Mouse (Mus musculus) bone marrow, adult 2 months (tissue): ENCODE data around the gene Ccdc106. TPM values are rescaled to one million over a fixed set of nuclear protein-coding genes. Genes with fewer than 3 reads are reported as not detected.
"Not testable (repeated sequence)": the region's sequence is repeated elsewhere in the genome, so short reads cannot be mapped to it uniquely, and the experiment has no call there.

Experiments used
- H3K27ac ChIP-seq: fragments of 200-500 bp; 2 replicates; pipeline ENCODE4 v1.5.1; 2012; ENCODE audit warnings: low read depth, mild to moderate bottlenecking, control low read depth, inconsistent platforms, low read length; ENCODE audit not compliant: control insufficient read depth, poor library complexity, insufficient read depth
- H3K4me1 ChIP-seq: fragments of 200-500 bp; 2 replicates; pipeline ENCODE4 v1.6.1; 2011; ENCODE audit warnings: low read length; ENCODE audit not compliant: control insufficient read depth, insufficient read depth
- H3K4me3 ChIP-seq: fragments of 200-500 bp; replicated peaks from 2 replicates; pipeline ENCODE3; 2011; ENCODE audit warnings: mild to moderate bottlenecking, low read depth, low read length, control low read depth; ENCODE audit not compliant: control insufficient read depth
- CTCF ChIP-seq: fragments of 200-500 bp; IDR thresholded peaks from 2 replicates; pipeline ENCODE4 v1.5.1; 2011; ENCODE audit warnings: low read length, control low read depth; ENCODE audit not compliant: control insufficient read depth, insufficient read depth
- POLR2A ChIP-seq: fragments of 200-500 bp; IDR thresholded peaks from 2 replicates; pipeline ENCODE4 v1.6.1; 2011; ENCODE audit warnings: low read depth, mild to moderate bottlenecking, control low read depth, low read length, borderline replicate concordance; ENCODE audit not compliant: control insufficient read depth
- WGBS: fragments of 180-500 bp; shearing (Covaris S2); methylation state at CpG from one replicate; pipeline ENCODE4 v1.1.7; 2018; 5-methylcytosine and 5-hydroxymethylcytosine counted together
- polyA plus RNA-seq: library from polyadenylated mRNA; stranded (reverse); fragments of >200 nt; gene quantifications from 2 replicates; pipeline ENCODE4 v1.2.4, GENCODE M21; 2011; ENCODE audit warnings: low replicate concordance; ENCODE audit not compliant: missing spikeins, insufficient read depth, insufficient read length

The Ccdc106 gene
- polyA plus RNA-seq, 1 experiment = not detected

GRCm38 (mm10) chr7:4993999-4994788 is 26.2 kb upstream of the Ccdc106 start:
- no peaks in the 10 kb centered on the region; the same call in 1 of the 2 replicates for H3K4me1 ChIP-seq
- no peak overlapping the region; the same call in 1 of the 2 replicates for H3K27ac ChIP-seq
- no peak for TF ChIP-seq CTCF
- TF ChIP-seq POLR2A = no peak
- 88% methylated on average over 59 of the region's 59 CpGs for WGBS
- no peak overlapping the region for H3K4me3 ChIP-seq

- H3K4me1 ChIP-seq = no peaks in the 10 kb centered on the region; the same call in 1 of the 2 replicates
- 8% methylated on average over 19 of the region's 19 CpGs for WGBS
- no peak for TF ChIP-seq POLR2A
- no peak for TF ChIP-seq CTCF
Measured at GRCm38 (mm10) chr7:4995268-4996002, 24.9 kb upstream of the Ccdc106 start.

GRCm38 (mm10) chr7:4996003-4996895 is 24.1 kb upstream of the Ccdc106 start, which contains the start of gene Zfp579:
Gene Zfp579 (minus strand): TSS chr7:4996158.
- no peaks in the 10 kb centered on the region; the same call in none of the 2 replicates for H3K4me1 ChIP-seq
- H3K4me3 ChIP-seq = peak within 1 kb of the TSS; percentile 57
- WGBS = 7% methylated on average over 23 of the region's 26 CpGs
- no peak within 1 kb of the TSS; the same call in 1 of the 2 replicates for H3K27ac ChIP-seq
- no peak; the same call in 1 of the 2 replicates for TF ChIP-seq POLR2A
- TF ChIP-seq CTCF = no peak

More at GRCm38 (mm10) chr7:4995268-4996002, 24.9 kb upstream of the Ccdc106 start:
- peak overlapping the region; percentile 57 for H3K4me3 ChIP-seq
- H3K27ac ChIP-seq = no peak overlapping the region; the same call in 1 of the 2 replicates

- Histone ChIP-seq H3K4me1 (no peaks in the 10 kb centered on the region; the same call in none of the 2 replicates), H3K4me3 (no peak overlapping the region), H3K27ac (no peak overlapping the region)
- TF ChIP-seq CTCF (no peak), POLR2A (no peak)
- WGBS = 78% methylated on average over 8 of the region's 8 CpGs
Measured at GRCm38 (mm10) chr7:4996934-4997333, 23.4 kb upstream of the Ccdc106 start.

GRCm38 (mm10) chr7:4999876-5000275 is 20.5 kb upstream of the Ccdc106 start:
- WGBS = 64% methylated on average over 2 of the region's 2 CpGs
- Histone ChIP-seq H3K4me3 (no peak overlapping the region), H3K27ac (no peak overlapping the region), H3K4me1 (no peaks in the 10 kb centered on the region; the same call in none of the 2 replicates)
- TF ChIP-seq CTCF = peak; percentile 41
- no peak for TF ChIP-seq POLR2A

GRCm38 (mm10) chr7:5002876-5003275 is 17.5 kb upstream of the Ccdc106 start:
- H3K27ac ChIP-seq, H3K4me3 ChIP-seq, H3K4me1 ChIP-seq: not testable (repeated sequence)
- 80% methylated on average over 8 of the region's 8 CpGs for WGBS

- H3K27ac ChIP-seq = no peak overlapping the region
- no peaks in the 10 kb centered on the region for H3K4me1 ChIP-seq
- H3K4me3 ChIP-seq = no peak overlapping the region
- TF ChIP-seq CTCF = no peak
- TF ChIP-seq POLR2A = no peak
- WGBS = 93% methylated on average over 26 of the region's 26 CpGs
Measured at GRCm38 (mm10) chr7:5008229-5008628, 12.1 kb upstream of the Ccdc106 start.
